Mouse (Mus musculus) CD4-positive, CD25-positive, alpha-beta regulatory T cell, adult 4 months (primary cell): Measurements from ENCODE around the gene Vmn1r125. TPM values are rescaled to one million over a fixed set of nuclear protein-coding genes. Genes with fewer than 3 reads are reported as not detected.
"Not testable (repeated sequence)": the region's sequence is repeated elsewhere in the genome, so short reads cannot be mapped to it uniquely, and the experiment has no call there.

Experiments used
- ATAC-seq: one replicate; pipeline ENCODE4 v1.8.0; 2017
- polyA plus RNA-seq, 2 experiments: library from polyadenylated mRNA; unstranded; fragments of 100-300 nt; shearing (Covaris generic); gene quantifications; one replicate each; pipeline ENCODE4 v1.2.1; 2017

Gene Vmn1r125
- polyA plus RNA-seq, result not detected

DNA sequence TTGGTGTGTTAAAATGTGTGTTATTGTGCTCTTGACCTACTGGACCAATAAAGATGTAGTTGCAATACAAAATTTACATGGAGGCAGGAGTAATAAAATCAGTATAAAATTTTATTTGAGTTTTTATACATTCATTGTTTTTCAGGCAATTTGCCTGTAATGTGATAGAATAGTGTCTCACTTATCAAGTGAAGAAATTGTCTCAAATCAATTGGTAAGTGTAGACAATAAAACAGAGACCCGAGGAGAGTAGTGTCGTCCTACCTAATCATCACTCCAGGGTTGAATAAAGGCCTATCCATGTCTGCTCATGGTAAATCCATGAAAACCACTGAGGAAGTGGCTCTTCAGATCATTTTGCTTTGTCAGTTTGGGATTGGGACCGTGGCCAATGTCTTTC lies at the start of gene Vmn1r125:
Vmn1r125 (plus strand) TSS at position 301 of the 400 bp plus-strand sequence.
- ATAC-seq, result not testable (repeated sequence)

GRCm38 (mm10) chr7:21260517-21260916 lies 11.5 kb upstream of the Vmn1r125 start, which contains the start of gene Vmn1r124:
Gene Vmn1r124 (minus strand): TSS chr7:21260617.
- ATAC-seq, result not testable (repeated sequence)

DNA sequence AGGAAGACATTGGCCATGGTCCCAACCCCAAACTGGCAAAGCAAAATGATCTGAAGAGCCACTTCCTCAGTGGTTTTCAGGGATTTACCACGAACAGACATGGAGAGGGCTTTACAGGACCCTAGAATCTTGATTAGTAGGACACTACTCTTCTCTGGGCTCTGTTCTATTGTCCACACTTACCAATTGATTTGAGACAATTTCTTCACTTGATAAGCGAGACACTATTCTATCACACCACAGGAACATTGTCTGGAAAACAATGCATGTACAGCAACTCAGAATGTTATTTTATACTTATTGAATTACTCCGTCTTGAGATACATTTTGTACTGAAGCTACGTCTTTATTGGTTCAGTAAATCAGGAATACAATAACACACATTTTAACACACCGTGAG lies 29.4 kb downstream of the Vmn1r125 start, which contains the start of gene Vmn1r126:
Vmn1r126 (minus strand) TSS at position 101 of the 400 bp plus-strand sequence.
- ATAC-seq, result not testable (repeated sequence)

- not testable (repeated sequence) for ATAC-seq
Measured at GRCm38 (mm10) chr7:21319761-21320160, 47.8 kb downstream of the Vmn1r125 start, which contains the start of gene Vmn1r127. Gene Vmn1r127 (minus strand): TSS chr7:21319861.

Other genes with a start within 250 kb of the Vmn1r125 start
- not detected for gene Vmn1r120, start 218.4 kb upstream of the Vmn1r125 start, polyA plus RNA-seq
- gene Vmn1r121, start 173.7 kb upstream of the Vmn1r125 start, polyA plus RNA-seq, result not detected
- not detected for gene Vmn1r122, start 138.1 kb upstream of the Vmn1r125 start, polyA plus RNA-seq
- not detected for gene Vmn1r123, start 110.0 kb upstream of the Vmn1r125 start, polyA plus RNA-seq
- gene Gm5157, start 81.8 kb upstream of the Vmn1r125 start, polyA plus RNA-seq, result not detected
- gene Vmn1r124, start 11.6 kb upstream of the Vmn1r125 start, polyA plus RNA-seq, result not detected
- gene Vmn1r126, start 29.3 kb downstream of the Vmn1r125 start, polyA plus RNA-seq, result not detected
- gene Vmn1r127, start 47.7 kb downstream of the Vmn1r125 start, polyA plus RNA-seq, result not detected
- gene Vmn1r128, start 77.2 kb downstream of the Vmn1r125 start, polyA plus RNA-seq, result not detected
- gene Vmn1r129, start 89.1 kb downstream of the Vmn1r125 start, polyA plus RNA-seq, result not detected
- not detected for gene Gm6882, start 160.6 kb downstream of the Vmn1r125 start, polyA plus RNA-seq
- gene Vmn1r130, start 239.6 kb downstream of the Vmn1r125 start, polyA plus RNA-seq, result not detected